Mouse (Mus musculus) right cerebral cortex, postnatal 10 days (tissue): ENCODE results near the gene Wdr73.
A peak's percentile ranks its signal among the peaks of the same experiment; 100 is the strongest.

ENCODE experiments used
- DNase-seq, 2 experiments: peaks; one replicate each; pipeline ENCODE4 v3.0.0; 2021; ENCODE audit warnings: low spot score in 2 of 2

Wdr73 gene

DNA sequence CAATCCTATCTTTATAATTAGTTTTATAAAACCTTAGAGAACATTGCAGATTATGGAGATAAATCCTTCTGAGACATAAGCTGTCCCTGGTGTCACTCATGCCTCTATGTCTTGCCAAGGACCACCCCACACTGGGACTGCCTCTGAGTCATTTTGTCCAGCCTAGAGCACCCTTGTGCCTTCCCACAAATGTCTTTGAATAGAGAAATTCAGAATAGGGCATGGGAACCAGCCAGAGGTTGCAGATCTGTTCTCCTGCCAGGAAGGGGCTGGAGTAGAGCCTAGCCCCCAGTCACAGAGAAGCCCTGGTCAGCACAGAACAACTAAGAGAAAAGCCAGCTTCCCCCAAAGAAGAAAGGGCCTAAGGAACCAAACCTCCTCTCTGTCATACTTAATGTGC, 45.8 kb downstream of the Wdr73 start:
- DNase-seq = peak; percentile 59 to 72

DNA sequence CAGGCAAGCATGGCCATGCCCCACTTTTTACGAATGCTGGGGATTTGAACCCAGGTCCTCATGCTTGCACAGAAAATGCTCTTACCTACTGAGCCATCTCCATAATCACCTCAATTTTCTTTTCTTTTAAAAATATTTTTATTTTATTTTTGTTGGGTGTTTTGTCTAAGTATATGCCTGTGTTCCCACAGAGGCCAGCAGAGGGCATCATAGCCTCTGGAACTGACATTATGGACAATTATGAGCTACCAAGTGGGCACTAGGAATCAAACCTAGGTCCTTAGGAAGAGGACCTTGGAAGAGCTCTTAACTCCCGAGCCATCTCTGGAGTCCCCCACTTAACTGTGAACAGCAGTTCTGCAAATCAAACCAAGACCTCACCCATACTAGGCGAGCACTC, 47.9 kb downstream of the Wdr73 start:
- DNase-seq = no peak

GRCm38 (mm10) chr7:80850520-80850919, 50.5 kb downstream of the Wdr73 start:
- DNase-seq = no peak

DNA sequence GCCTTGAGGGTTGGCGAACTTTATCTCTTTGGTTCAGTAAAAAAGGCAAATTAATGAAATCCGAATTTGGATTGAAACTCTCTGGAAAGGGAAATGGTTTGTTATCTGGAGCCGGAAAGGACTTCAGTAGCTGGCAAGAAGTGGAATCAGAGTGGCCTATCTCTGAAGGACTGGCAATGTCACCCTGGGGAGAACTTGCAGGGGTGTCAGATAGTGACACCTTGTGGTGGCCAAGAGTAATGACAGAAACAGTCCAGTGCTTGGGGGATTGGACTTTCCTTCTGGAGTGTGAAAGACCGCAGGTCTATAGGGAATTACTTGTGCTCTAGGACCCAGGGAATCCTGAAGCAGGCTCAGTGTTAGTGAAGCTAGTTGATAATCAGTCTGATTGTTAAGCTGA, 51.4 kb downstream of the Wdr73 start:
- DNase-seq = peak in 1 of 2 experiments; percentile 60

GRCm38 (mm10) chr7:80849267-80849666, 51.8 kb downstream of the Wdr73 start:
- DNase-seq = no peak

- DNase-seq = no peak
Observed at GRCm38 (mm10) chr7:80846709-80847108, 54.4 kb downstream of the Wdr73 start.

DNA sequence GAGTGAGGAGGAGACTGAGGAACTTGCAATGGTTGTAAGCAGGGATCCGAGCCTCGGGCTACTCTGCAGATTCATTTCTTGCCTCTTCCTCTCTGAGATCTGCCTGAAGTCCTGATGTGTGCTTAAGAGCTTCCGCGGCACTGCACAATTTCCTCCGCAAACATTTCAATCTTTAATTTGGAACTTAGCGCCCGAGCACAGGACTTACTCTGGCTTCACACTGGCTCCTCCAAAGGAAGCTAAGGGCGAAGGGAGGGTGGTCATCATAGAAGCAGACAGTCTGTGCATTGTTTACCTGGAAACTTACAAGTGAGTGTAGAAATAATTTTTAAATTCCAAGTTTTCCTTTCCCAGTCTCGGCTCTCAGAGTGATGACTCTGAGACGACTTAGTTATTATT, 54.8 kb downstream of the Wdr73 start:
- no peak for DNase-seq

GRCm38 (mm10) chr7:80845621-80846279, 55.3 kb downstream of the Wdr73 start:
- DNase-seq = no peak

DNA sequence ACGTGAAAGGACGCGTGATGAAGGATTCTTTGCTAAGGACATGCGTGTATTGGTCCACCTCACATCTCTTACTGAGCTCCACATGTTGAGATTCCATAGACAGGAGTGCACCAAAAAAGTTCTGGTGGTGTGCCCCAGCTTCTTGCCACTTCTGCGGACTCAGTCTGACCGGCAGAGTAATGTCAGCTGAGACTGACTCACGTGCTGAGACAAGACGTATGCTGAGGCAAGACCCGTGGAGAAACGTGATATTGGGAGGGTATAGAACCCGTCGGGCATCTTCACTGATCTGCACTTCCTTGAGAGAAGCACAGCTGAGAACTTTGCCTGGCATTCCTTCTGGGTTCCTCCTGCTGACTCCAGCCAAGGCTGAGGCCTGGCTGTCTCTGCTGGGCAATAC, 56.4 kb downstream of the Wdr73 start:
- no peak for DNase-seq

DNA sequence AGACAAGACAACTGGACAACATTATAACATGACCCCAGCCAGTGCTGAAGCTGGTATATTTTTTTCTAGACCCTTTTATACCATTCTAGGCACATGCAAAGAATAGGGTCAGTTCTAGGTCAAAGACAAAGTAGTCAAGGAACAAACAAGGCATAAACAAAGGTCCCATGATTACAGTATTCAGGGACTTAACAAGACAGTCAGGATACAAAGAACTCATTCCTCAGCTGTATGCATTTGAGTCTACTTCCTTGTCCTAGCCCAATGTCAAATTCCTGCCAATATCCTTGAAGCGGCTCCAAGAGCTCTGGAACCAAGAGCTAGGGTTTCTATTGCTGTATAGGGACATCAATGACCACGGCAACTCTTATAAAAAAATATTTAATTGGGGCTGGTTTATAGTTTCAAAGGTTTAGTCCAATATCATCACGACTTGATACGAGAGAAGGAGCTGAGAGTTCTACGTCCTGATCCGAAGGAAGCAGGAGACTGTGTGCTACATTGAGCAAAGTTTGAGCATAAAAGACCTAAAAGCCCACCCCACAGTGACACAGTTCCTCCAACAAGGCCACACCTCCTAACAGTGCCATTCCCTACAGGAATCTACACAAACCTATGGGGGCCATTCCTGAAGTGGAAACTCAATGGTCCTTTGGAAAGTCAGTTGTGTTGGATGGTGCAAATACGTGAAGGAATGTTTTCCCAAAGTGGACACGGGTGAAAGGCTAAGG, 57.0 kb downstream of the Wdr73 start:
- no peak for DNase-seq

- DNase-seq = no peak
Observed at GRCm38 (mm10) chr7:80843176-80843575, 57.9 kb downstream of the Wdr73 start.

- DNase-seq = no peak
Observed at GRCm38 (mm10) chr7:80842132-80842531, 58.9 kb downstream of the Wdr73 start.

- DNase-seq = no peak
Observed at GRCm38 (mm10) chr7:80840937-80841336, 60.1 kb downstream of the Wdr73 start.
